Mouse (Mus musculus) lung, postnatal 10 days (tissue): ENCODE results near the gene Lrrc74a.

Source experiments
- DNase-seq: peaks from one replicate; pipeline ENCODE4 v3.0.0; 2021

Lrrc74a gene

DNA sequence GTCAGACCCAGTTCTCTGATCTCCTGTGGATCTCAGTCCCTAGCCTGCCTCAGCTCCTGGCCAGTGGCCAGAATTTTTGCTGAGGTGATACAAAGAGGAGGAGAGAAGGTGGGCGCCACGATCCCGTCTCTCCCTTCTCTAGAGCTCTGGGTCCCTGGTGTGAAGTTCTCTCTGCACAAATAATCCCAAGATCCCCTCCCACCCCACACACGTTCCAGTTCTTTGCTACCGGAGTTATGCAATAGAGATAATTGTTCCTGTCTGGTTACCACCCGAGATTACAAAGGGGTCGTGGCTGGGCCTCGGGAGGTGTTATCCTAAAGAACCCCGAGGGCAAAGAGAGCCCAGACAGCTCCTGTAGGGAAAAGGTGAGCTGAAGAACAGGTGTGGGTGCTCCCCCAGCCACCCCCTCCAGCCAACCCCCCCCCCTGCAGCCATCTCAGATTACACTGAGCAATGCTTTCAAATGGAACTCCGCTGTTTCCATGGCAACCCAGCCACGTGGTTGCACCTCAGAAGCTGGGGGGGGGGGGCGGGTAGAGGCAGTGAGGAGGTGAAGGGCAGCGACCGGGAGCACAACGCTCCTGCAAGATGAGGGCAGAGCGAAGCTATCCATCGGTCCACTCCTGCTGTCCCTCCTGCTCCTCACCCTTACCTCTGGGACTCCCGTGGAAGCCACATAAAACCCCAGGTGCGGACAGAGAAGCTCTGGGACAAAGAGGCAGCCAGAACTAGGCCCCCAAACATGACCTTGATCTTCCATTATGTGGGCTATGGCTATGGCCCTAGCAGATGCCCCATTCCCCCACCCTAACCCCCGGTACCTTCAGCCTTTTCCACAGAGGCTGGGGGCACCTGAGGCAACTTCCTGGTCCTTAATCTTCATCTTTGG is 72.1 kb downstream of the Lrrc74a start:
- DNase-seq = peak; percentile 57

- no peak for DNase-seq
Observed at GRCm38 (mm10) chr12:86806923-86807794, 73.0 kb downstream of the Lrrc74a start.

DNA sequence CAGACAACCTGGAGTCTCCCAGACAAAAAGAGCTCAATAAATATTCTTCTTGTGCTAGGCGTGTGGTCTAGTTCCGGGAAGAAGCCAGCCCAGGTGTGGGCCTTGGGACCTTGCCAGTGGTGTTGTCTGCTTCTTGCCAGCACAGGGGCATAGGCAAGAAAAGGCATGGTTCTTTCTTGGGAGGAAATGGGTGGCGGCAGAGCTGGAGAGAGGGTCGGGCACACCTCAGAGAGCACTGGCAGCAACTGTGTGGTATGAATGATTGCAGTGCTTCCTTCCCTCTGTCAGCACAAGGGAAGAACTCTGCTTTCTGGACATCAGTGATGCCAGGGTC is 73.6 kb downstream of the Lrrc74a start:
- DNase-seq = no peak

DNA sequence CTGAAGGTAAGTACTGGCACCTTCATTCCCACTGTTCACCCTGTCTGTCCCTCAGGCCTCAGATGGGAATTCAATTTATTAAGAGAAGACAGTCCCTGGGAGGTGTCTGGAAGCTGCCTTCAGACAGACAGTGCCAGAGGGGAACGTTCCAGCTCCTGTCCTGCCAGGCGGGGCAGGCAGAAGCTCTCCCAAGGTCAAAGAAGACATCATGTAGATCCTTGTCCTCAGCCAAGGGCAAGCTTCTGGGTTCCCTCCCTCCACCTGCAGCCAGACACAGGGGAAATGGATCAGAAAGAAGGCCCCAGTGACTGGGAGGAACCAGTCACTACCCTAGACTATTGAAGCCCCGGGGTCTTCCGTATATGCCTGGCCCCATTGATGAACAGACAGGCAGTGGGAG is 74.7 kb downstream of the Lrrc74a start:
- no peak for DNase-seq

- DNase-seq = no peak
Observed at GRCm38 (mm10) chr12:86810040-86810439, 75.9 kb downstream of the Lrrc74a start.

DNA sequence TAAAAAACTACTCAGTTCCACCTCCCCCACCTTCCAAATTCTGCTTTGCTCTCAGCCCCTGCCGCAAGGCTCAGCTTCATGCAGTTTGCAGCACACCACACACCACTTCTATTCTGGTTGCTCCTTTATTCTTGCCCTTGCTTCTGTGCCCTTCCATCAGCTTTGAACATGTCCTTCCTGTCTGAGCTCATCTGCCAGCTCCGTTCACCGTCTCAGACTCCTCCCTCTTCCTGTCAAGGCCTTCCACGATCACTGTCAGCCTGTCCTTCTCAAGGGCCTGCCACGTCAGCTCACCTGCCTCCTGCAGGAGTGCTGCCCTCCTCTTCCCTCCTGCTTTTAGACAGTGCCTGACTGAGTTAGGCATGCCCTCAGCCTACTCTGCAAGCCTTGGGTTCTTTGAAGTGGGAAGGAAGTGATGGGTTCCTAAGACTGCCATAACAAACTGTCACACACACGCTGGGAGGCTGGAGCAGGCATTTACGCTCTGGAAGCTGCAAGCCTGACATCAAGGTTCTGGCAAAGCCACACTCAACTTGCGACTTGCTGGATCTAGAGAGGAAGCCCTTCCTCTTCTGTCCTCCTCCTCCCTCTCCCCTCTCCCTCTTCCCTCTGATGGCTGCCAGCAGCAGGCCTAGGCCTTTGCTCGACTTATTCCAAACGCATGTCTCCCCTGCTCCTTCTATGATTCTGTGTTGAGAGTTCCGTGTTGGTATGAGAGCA is 76.7 kb downstream of the Lrrc74a start:
- DNase-seq = peak; percentile 75

- DNase-seq = no peak
Observed at GRCm38 (mm10) chr12:86812782-86813181, 78.6 kb downstream of the Lrrc74a start.
